Mouse (Mus musculus): ENCODE data around the gene F7.

DNA sequence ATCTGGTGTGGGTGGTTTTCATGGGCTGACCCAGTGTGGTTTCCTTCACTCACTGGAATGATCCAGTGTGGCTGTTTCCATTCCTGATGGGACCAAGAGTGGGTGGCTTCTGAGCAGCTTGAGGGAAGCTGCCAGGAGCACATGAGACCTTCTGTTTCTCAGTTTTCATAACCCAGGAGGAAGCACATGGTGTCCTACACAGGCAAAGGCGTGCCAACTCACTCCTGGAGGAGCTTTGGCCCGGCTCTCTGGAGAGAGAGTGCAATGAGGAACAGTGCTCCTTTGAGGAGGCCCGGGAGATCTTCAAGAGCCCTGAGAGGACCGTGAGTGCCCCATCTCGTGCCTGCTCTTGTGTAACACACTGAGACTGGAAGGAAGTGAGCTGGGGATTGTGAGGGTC lies 2.6 kb downstream of the F7 start:
- TF ChIP-seq CTCF (IDR thresholded peaks at IDR 0.05; ENCODE audit: insufficient read depth, low read depth, low read length) (no peak), POLR2A (IDR thresholded peaks at IDR 0.05; ENCODE audit: insufficient read depth, low read depth, low read length) (no peak)

Data from olfactory bulb, adult 2 months (tissue).